Mouse (Mus musculus): ENCODE results near the gene Rabgap1l. TPM values are rescaled to one million over a fixed set of nuclear protein-coding genes. Genes with fewer than 3 reads are reported as not detected.

Gene Rabgap1l
- polyA plus RNA-seq, 1 experiment from 2014 or later = 9.8 TPM

- no peak for DNase-seq (ENCODE audit: extremely low spot score, low spot score)
- H3K27me3 ChIP-seq (ENCODE audit: poor library complexity, severe bottlenecking) = no peaks in the 10 kb centered on the region
- H3K27ac ChIP-seq = no peak overlapping the region
- H3K4me1 ChIP-seq = no peaks in the 10 kb centered on the region
- no peaks in the 10 kb centered on the region for H3K9me3 ChIP-seq
- no peaks in the 10 kb centered on the region for H3K36me3 ChIP-seq (replicated peaks)
- no peak overlapping the region for H3K4me3 ChIP-seq
- 86% methylated on average over 4 of the region's 4 CpGs for WGBS
Observed at GRCm38 (mm10) chr1:160280603-160281002, 512.4 kb downstream of the Rabgap1l start.

- no peaks in the 10 kb centered on the region for H3K36me3 ChIP-seq (replicated peaks)
- H3K27me3 ChIP-seq (ENCODE audit: poor library complexity, severe bottlenecking) = no peaks in the 10 kb centered on the region
- no peaks in the 10 kb centered on the region for H3K4me1 ChIP-seq
- no peak for DNase-seq (ENCODE audit: extremely low spot score, low spot score)
- H3K4me3 ChIP-seq = no peak overlapping the region
- 93% methylated on average over 3 of the region's 3 CpGs for WGBS
- H3K9me3 ChIP-seq = no peaks in the 10 kb centered on the region
- no peak overlapping the region for H3K27ac ChIP-seq
Observed at GRCm38 (mm10) chr1:160277940-160278682, 514.9 kb downstream of the Rabgap1l start.

GRCm38 (mm10) chr1:160275248-160275647, 517.8 kb downstream of the Rabgap1l start:
- no peaks in the 10 kb centered on the region for H3K4me1 ChIP-seq
- no peaks in the 10 kb centered on the region for H3K36me3 ChIP-seq (replicated peaks)
- no peaks in the 10 kb centered on the region for H3K9me3 ChIP-seq
- no peak overlapping the region for H3K4me3 ChIP-seq
- DNase-seq (ENCODE audit: extremely low spot score, low spot score) = no peak
- H3K27ac ChIP-seq = no peak overlapping the region
- 83% methylated on average over 2 of the region's 2 CpGs for WGBS
- no peaks in the 10 kb centered on the region for H3K27me3 ChIP-seq (ENCODE audit: poor library complexity, severe bottlenecking)

GRCm38 (mm10) chr1:160273133-160273743, 519.8 kb downstream of the Rabgap1l start:
- WGBS = 88% methylated on average over 7 of the region's 7 CpGs
- no peaks in the 10 kb centered on the region for H3K27me3 ChIP-seq (ENCODE audit: poor library complexity, severe bottlenecking)
- no peak overlapping the region for H3K4me3 ChIP-seq
- H3K9me3 ChIP-seq = no peaks in the 10 kb centered on the region
- H3K36me3 ChIP-seq (replicated peaks) = no peaks in the 10 kb centered on the region
- H3K4me1 ChIP-seq = no peaks in the 10 kb centered on the region
- no peak overlapping the region for H3K27ac ChIP-seq
- DNase-seq (ENCODE audit: extremely low spot score, low spot score) = no peak

GRCm38 (mm10) chr1:160271282-160271967, 521.6 kb downstream of the Rabgap1l start:
- H3K4me3 ChIP-seq = no peak overlapping the region
- 64% methylated on average over 1 of the region's 1 CpGs for WGBS

GRCm38 (mm10) chr1:160268322-160268721, 524.7 kb downstream of the Rabgap1l start:
- H3K4me3 ChIP-seq = no peak overlapping the region
- no peaks in the 10 kb centered on the region for H3K27me3 ChIP-seq (ENCODE audit: poor library complexity, severe bottlenecking)
- no peaks in the 10 kb centered on the region for H3K36me3 ChIP-seq (replicated peaks)
- H3K27ac ChIP-seq = no peak overlapping the region
- 93% methylated on average over 3 of the region's 3 CpGs for WGBS
- H3K9me3 ChIP-seq = no peaks in the 10 kb centered on the region
- H3K4me1 ChIP-seq = no peaks in the 10 kb centered on the region
- DNase-seq (ENCODE audit: extremely low spot score, low spot score) = no peak

More at GRCm38 (mm10) chr1:160271282-160271967, 521.6 kb downstream of the Rabgap1l start:
- H3K36me3 ChIP-seq (replicated peaks) = no peaks in the 10 kb centered on the region
- no peaks in the 10 kb centered on the region for H3K27me3 ChIP-seq (ENCODE audit: poor library complexity, severe bottlenecking)
- DNase-seq (ENCODE audit: extremely low spot score, low spot score) = no peak
- no peaks in the 10 kb centered on the region for H3K9me3 ChIP-seq
- no peak overlapping the region for H3K27ac ChIP-seq
- H3K4me1 ChIP-seq = no peaks in the 10 kb centered on the region

GRCm38 (mm10) chr1:160263630-160264346, 529.2 kb downstream of the Rabgap1l start:
- 90% methylated on average over 16 of the region's 16 CpGs for WGBS
- Histone ChIP-seq H3K4me3 (no peak overlapping the region), H3K9me3 (no peaks in the 10 kb centered on the region), H3K27ac (no peak overlapping the region), H3K36me3 (replicated peaks) (no peaks in the 10 kb centered on the region), H3K4me1 (peaks cover 11% of the 10 kb centered on the region), H3K27me3 (ENCODE audit: poor library complexity, severe bottlenecking) (no peaks in the 10 kb centered on the region)
- DNase-seq (ENCODE audit: extremely low spot score, low spot score) = no peak

GRCm38 (mm10) chr1:160263053-160263452, 530.0 kb downstream of the Rabgap1l start:
- Histone ChIP-seq H3K36me3 (replicated peaks) (no peaks in the 10 kb centered on the region), H3K9me3 (no peaks in the 10 kb centered on the region), H3K27me3 (ENCODE audit: poor library complexity, severe bottlenecking) (no peaks in the 10 kb centered on the region), H3K27ac (no peak overlapping the region), H3K4me3 (no peak overlapping the region), H3K4me1 (peaks cover 11% of the 10 kb centered on the region)
- DNase-seq (ENCODE audit: extremely low spot score, low spot score) = no peak
- WGBS = 90% methylated on average over 5 of the region's 5 CpGs

- no peaks in the 10 kb centered on the region for H3K36me3 ChIP-seq (replicated peaks)
- H3K27ac ChIP-seq = no peak overlapping the region
- no peak overlapping the region for H3K4me3 ChIP-seq
- no peaks in the 10 kb centered on the region for H3K9me3 ChIP-seq
- peaks cover 11% of the 10 kb centered on the region for H3K4me1 ChIP-seq
- 88% methylated on average over 4 of the region's 4 CpGs for WGBS
- H3K27me3 ChIP-seq (ENCODE audit: poor library complexity, severe bottlenecking) = no peaks in the 10 kb centered on the region
- DNase-seq (ENCODE audit: extremely low spot score, low spot score) = no peak
Observed at GRCm38 (mm10) chr1:160262415-160262814, 530.6 kb downstream of the Rabgap1l start.

GRCm38 (mm10) chr1:160261849-160262248, 531.2 kb downstream of the Rabgap1l start:
- no peaks in the 10 kb centered on the region for H3K36me3 ChIP-seq (replicated peaks)
- no peak for DNase-seq (ENCODE audit: extremely low spot score, low spot score)
- no peaks in the 10 kb centered on the region for H3K27me3 ChIP-seq (ENCODE audit: poor library complexity, severe bottlenecking)
- WGBS = 84% methylated on average over 2 of the region's 2 CpGs
- peaks cover 11% of the 10 kb centered on the region for H3K4me1 ChIP-seq
- H3K9me3 ChIP-seq = no peaks in the 10 kb centered on the region
- no peak overlapping the region for H3K4me3 ChIP-seq
- no peak overlapping the region for H3K27ac ChIP-seq

- Histone ChIP-seq H3K27me3 (ENCODE audit: poor library complexity, severe bottlenecking) (no peaks in the 10 kb centered on the region), H3K36me3 (replicated peaks) (no peaks in the 10 kb centered on the region), H3K4me1 (peaks cover 11% of the 10 kb centered on the region), H3K4me3 (no peak overlapping the region), H3K27ac (no peak overlapping the region), H3K9me3 (no peaks in the 10 kb centered on the region)
- DNase-seq (ENCODE audit: extremely low spot score, low spot score) = no peak
- WGBS = 96% methylated on average over 4 of the region's 4 CpGs
Observed at GRCm38 (mm10) chr1:160260605-160261004, 532.4 kb downstream of the Rabgap1l start.

GRCm38 (mm10) chr1:160259884-160260283, 533.1 kb downstream of the Rabgap1l start:
- H3K4me1 ChIP-seq = peaks cover 11% of the 10 kb centered on the region
- no peak for DNase-seq (ENCODE audit: extremely low spot score, low spot score)
- no peaks in the 10 kb centered on the region for H3K9me3 ChIP-seq
- no peak overlapping the region for H3K27ac ChIP-seq
- H3K36me3 ChIP-seq (replicated peaks) = no peaks in the 10 kb centered on the region
- no peak overlapping the region for H3K4me3 ChIP-seq
- 75% methylated on average over 7 of the region's 7 CpGs for WGBS
- H3K27me3 ChIP-seq (ENCODE audit: poor library complexity, severe bottlenecking) = no peaks in the 10 kb centered on the region

All from forebrain, embryonic 10.5 days (tissue).